Mouse (Mus musculus): ENCODE measurements around the gene Clca3a1. TPM values are rescaled to one million over a fixed set of nuclear protein-coding genes. Genes with fewer than 3 reads are reported as not detected.

The Clca3a1 gene
- polyA plus RNA-seq, 1 experiment from 2014 or later: 0.05 TPM

Other genes starting within 250 kb of the Clca3a1 start
- gene Hs2st1, start 190.8 kb downstream of the Clca3a1 start, polyA plus RNA-seq (2014; fragmentation: Nextera tagmentation; extraction: Ambion mirVana): 17.0 and 18.1 TPM in 2 replicates
- 397 and 409 TPM in 2 replicates for gene Selenof, start 190.7 kb downstream of the Clca3a1 start, polyA plus RNA-seq (2014; fragmentation: Nextera tagmentation; extraction: Ambion mirVana)
- gene Sh3glb1, start 40.6 kb downstream of the Clca3a1 start, polyA plus RNA-seq (2014; fragmentation: Nextera tagmentation; extraction: Ambion mirVana): 117 and 123 TPM in 2 replicates
- not detected in 2 replicates for gene Clca3a2, start 58.5 kb upstream of the Clca3a1 start, polyA plus RNA-seq (2014; fragmentation: Nextera tagmentation; extraction: Ambion mirVana)
- gene Clca3b, start 88.4 kb upstream of the Clca3a1 start, polyA plus RNA-seq (2014; fragmentation: Nextera tagmentation; extraction: Ambion mirVana): not detected in 2 replicates
- not detected in 2 replicates for gene Clca4b, start 171.6 kb upstream of the Clca3a1 start, polyA plus RNA-seq (2014; fragmentation: Nextera tagmentation; extraction: Ambion mirVana)
- gene Clca4a, start 214.1 kb upstream of the Clca3a1 start, polyA plus RNA-seq (2014; fragmentation: Nextera tagmentation; extraction: Ambion mirVana): not detected in 2 replicates